Mouse (Mus musculus): ENCODE results near the gene Tbc1d23.

DNA sequence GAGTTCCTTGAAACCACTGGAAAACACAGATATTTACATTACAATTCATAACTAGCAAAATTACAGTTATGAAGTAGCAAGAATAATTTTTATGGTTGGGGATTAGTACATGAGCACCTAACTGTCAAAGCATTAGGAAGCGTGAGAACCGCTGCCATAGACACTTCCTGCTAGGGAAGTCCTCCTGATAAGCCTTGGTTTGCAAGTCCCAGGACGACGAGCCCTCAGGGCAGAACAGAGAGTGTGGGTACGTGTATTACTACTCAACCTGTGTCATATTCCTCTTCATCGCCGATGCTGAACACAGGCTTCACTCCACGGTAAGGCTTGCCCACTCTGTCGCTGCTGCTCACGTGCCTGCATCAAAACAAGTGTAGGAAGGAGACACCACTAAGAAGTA lies 53.6 kb downstream of the Tbc1d23 start:
- no peak for TF ChIP-seq POLR2A (IDR thresholded peaks at IDR 0.05; ENCODE audit: control insufficient read depth, extremely low read depth, insufficient read depth, low read length, poor library complexity)
- no peak for TF ChIP-seq CTCF (IDR thresholded peaks at IDR 0.05; ENCODE audit: borderline replicate concordance, control insufficient read depth, extremely low read depth, insufficient read depth, low read length, poor library complexity)
